Comparison of ENCODE assay signal across 22 mouse cellular contexts in genomic region chr2:120017599-120017998, GRCm38 (mm10). TPM values are rescaled to one million over a fixed set of nuclear protein-coding genes. Genes with fewer than 3 reads are reported as not detected.
DNase-seq lines count a peak whose midpoint lies in the region; ATAC-seq and TF ChIP-seq lines count a peak whose summit lies in the region.
"Had no signal": no experiment of that assay in that cellular context is flagged by ENCODE, and none has a peak within 500 bp of the region (broad histone marks: within the 10 kb centered on the region; RNA-seq: fewer than 3 reads in every experiment).

No protein-coding gene starts in this region.

- no peaks in the 10 kb centered on the region for H3K9me3 ChIP-seq in heart, embryonic 10.5 days
- H3K9me3 ChIP-seq in kidney, embryonic 15.5 days (replicated peaks) = no peaks in the 10 kb centered on the region
- no peaks in the 10 kb centered on the region for H3K9me3 ChIP-seq in lung, postnatal 0 days (ENCODE audit: low read length)
- H3K9me3 ChIP-seq in stomach, embryonic 16.5 days (replicated peaks; ENCODE audit: control insufficient read depth, low read length) = no peaks in the 10 kb centered on the region
- H3K9me3 ChIP-seq: embryonic facial prominence, embryonic 15.5 days; forebrain, embryonic 15.5 days; G1E; heart, embryonic 12.5 days; hindbrain, embryonic 10.5 days had no signal

- no peak overlapping the region for H3K27ac ChIP-seq in heart, embryonic 10.5 days
- H3K27ac ChIP-seq in kidney, embryonic 15.5 days = no peak overlapping the region
- H3K27ac ChIP-seq in lung, postnatal 0 days (ENCODE audit: low read length) = no peak overlapping the region
- peak overlapping the region; percentile 59; the same call in 1 of the 2 replicates for H3K27ac ChIP-seq in stomach, embryonic 16.5 days (ENCODE audit: low read length)
- H3K27ac ChIP-seq: embryonic facial prominence, embryonic 15.5 days; forebrain, embryonic 15.5 days; heart, adult 2 months; hindbrain, embryonic 10.5 days had no signal

- peaks cover 70% of the 10 kb centered on the region for H3K36me3 ChIP-seq in heart, embryonic 10.5 days
- peaks cover 92% of the 10 kb centered on the region for H3K36me3 ChIP-seq in kidney, embryonic 15.5 days
- H3K36me3 ChIP-seq in lung, postnatal 0 days (ENCODE audit: insufficient read depth, low read length) = peaks cover 32% of the 10 kb centered on the region
- peaks cover 9% of the 10 kb centered on the region for H3K36me3 ChIP-seq in stomach, embryonic 16.5 days (ENCODE audit: control insufficient read depth, insufficient read depth, low read length)

- peak; percentile 83 for DNase-seq in heart, adult 11 months
- no peak for DNase-seq in heart, embryonic 10.5 days (ENCODE audit: low spot score)
- peak; percentile 17 for DNase-seq in kidney, postnatal 14 days
- no peak for DNase-seq in lung, postnatal 0 days (ENCODE audit: low spot score)
- DNase-seq in lung, postnatal 4 days = no peak
- DNase-seq in layer of hippocampus, adult 8-10 months (ENCODE audit: low spot score in 2 of 2) = no peak
- DNase-seq: adrenal gland, adult 8-10 months; adrenal gland, postnatal 36 days; B cell, adult 2 months; cerebellum, adult 2 months; cerebellum, postnatal 10 days; embryo, embryonic 11 days; heart, adult 2 months had no signal

- no peak overlapping the region for H3K4me3 ChIP-seq in heart, embryonic 10.5 days
- no peak overlapping the region for H3K4me3 ChIP-seq in kidney, embryonic 15.5 days (replicated peaks)
- H3K4me3 ChIP-seq in lung, postnatal 0 days (ENCODE audit: low read depth, low read length) = no peak overlapping the region
- H3K4me3 ChIP-seq in stomach, embryonic 16.5 days (replicated peaks; ENCODE audit: low read length) = no peak overlapping the region
- H3K4me3 ChIP-seq: embryonic facial prominence, embryonic 15.5 days; erythroblast, embryonic 14.5 days; forebrain, embryonic 15.5 days; heart, adult 2 months; heart, embryonic 12.5 days; hindbrain, embryonic 10.5 days had no signal

- H3K4me2 ChIP-seq in kidney, embryonic 15.5 days = no peak overlapping the region
- no peak overlapping the region for H3K4me2 ChIP-seq in lung, postnatal 0 days (replicated peaks; ENCODE audit: low read depth, low read length)
- H3K4me2 ChIP-seq in stomach, embryonic 16.5 days (ENCODE audit: low read depth, low read length) = no peak overlapping the region
- H3K4me2 ChIP-seq: embryonic facial prominence, embryonic 15.5 days; forebrain, embryonic 15.5 days; heart, embryonic 12.5 days had no signal

- 90% methylated on average over 12 of the region's 12 CpGs for WGBS in heart, embryonic 10.5 days
- WGBS in kidney, embryonic 15.5 days = 84% methylated on average over 12 of the region's 12 CpGs
- 67% methylated on average over 12 of the region's 12 CpGs for WGBS in lung, postnatal 0 days
- 71% methylated on average over 12 of the region's 12 CpGs for WGBS in stomach, embryonic 16.5 days

- ATAC-seq in kidney, embryonic 15.5 days (replicated peaks; ENCODE audit: low FRiP score) = no peak
- peak; percentile 57 for ATAC-seq in lung, postnatal 0 days
- ATAC-seq in stomach, embryonic 16.5 days (ENCODE audit: insufficient read depth, low FRiP score) = peak; percentile 68; the same call in 1 of the 2 replicates
- ATAC-seq: CD4-positive, CD25-positive, alpha-beta regulatory T cell, adult 4 months; forebrain, embryonic 15.5 days had no signal

- no peak for TF ChIP-seq CTCF in lung, postnatal 0 days (IDR thresholded peaks at IDR 0.05)

- H3K4me1 ChIP-seq in heart, embryonic 10.5 days = peaks cover 7% of the 10 kb centered on the region
- no peaks in the 10 kb centered on the region for H3K4me1 ChIP-seq in kidney, embryonic 15.5 days
- no peaks in the 10 kb centered on the region for H3K4me1 ChIP-seq in lung, postnatal 0 days (ENCODE audit: insufficient read depth, low read depth, low read length)
- H3K4me1 ChIP-seq in stomach, embryonic 16.5 days (ENCODE audit: control insufficient read depth, insufficient read depth, low read length) = no peaks in the 10 kb centered on the region
- H3K4me1 ChIP-seq: embryonic facial prominence, embryonic 15.5 days; forebrain, embryonic 15.5 days; hindbrain, embryonic 10.5 days had no signal

- no peak for TF ChIP-seq EP300 in lung, postnatal 0 days (IDR thresholded peaks at IDR 0.05)

- H3K9ac ChIP-seq in kidney, embryonic 15.5 days = no peak overlapping the region
- H3K9ac ChIP-seq in lung, postnatal 0 days (replicated peaks; ENCODE audit: low read depth) = no peak overlapping the region
- H3K9ac ChIP-seq in stomach, embryonic 16.5 days (ENCODE audit: low read length) = no peak overlapping the region
- H3K9ac ChIP-seq: embryonic facial prominence, embryonic 15.5 days; forebrain, embryonic 15.5 days; heart, embryonic 12.5 days had no signal

- no peaks in the 10 kb centered on the region for H3K27me3 ChIP-seq in heart, embryonic 10.5 days (ENCODE audit: insufficient read depth, poor library complexity, severe bottlenecking)
- H3K27me3 ChIP-seq in kidney, embryonic 15.5 days = no peaks in the 10 kb centered on the region
- H3K27me3 ChIP-seq in lung, postnatal 0 days (replicated peaks; ENCODE audit: insufficient read depth, low read length) = no peaks in the 10 kb centered on the region
- no peaks in the 10 kb centered on the region for H3K27me3 ChIP-seq in stomach, embryonic 16.5 days (ENCODE audit: control insufficient read depth, insufficient read depth, low read length)
- H3K27me3 ChIP-seq: embryonic facial prominence, embryonic 15.5 days; forebrain, embryonic 15.5 days; heart, embryonic 12.5 days had no signal

RNA-seq across cellular contexts. Expression of gene Jmjd7, which starts 9.7 kb away (rescaled TPM):
- 16.8 and 17.6 TPM in 2 replicates for polyA plus RNA-seq in heart, embryonic 10.5 days (2016; fragmentation: Nextera tagmentation; extraction: Ambion mirVana)
- polyA plus RNA-seq in kidney, embryonic 15.5 days (2015; fragmentation: Nextera tagmentation; extraction: Ambion mirVana) = 19.4 and 21.9 TPM in 2 replicates
- polyA plus RNA-seq in lung, postnatal 0 days (2015; fragmentation: Nextera tagmentation; extraction: Ambion mirVana) = 18.1 and 22.6 TPM in 2 replicates
- polyA plus RNA-seq in stomach, embryonic 16.5 days (2015; fragmentation: Nextera tagmentation; extraction: Ambion mirVana) = 13.4 and 15.4 TPM in 2 replicates
- total RNA-seq in layer of hippocampus, adult 8-10 months (2022) = 1 to 10 TPM; 3.6 to 5.7 (median 4.2) TPM

RNA-seq across cellular contexts. Expression of gene Gm28042, which starts 9.7 kb away (rescaled TPM):
- 2.6 and 5.5 TPM in 2 replicates for polyA plus RNA-seq in heart, embryonic 10.5 days (2016; fragmentation: Nextera tagmentation; extraction: Ambion mirVana)
- 2.9 and 3.3 TPM in 2 replicates for polyA plus RNA-seq in kidney, embryonic 15.5 days (2015; fragmentation: Nextera tagmentation; extraction: Ambion mirVana)
- 0.69 and 0.70 TPM in 2 replicates for polyA plus RNA-seq in lung, postnatal 0 days (2015; fragmentation: Nextera tagmentation; extraction: Ambion mirVana)
- polyA plus RNA-seq in stomach, embryonic 16.5 days (2015; fragmentation: Nextera tagmentation; extraction: Ambion mirVana) = 2.4 and 5.1 TPM in 2 replicates
- 1 to 10 TPM; 1.9 to 7.8 (median 3.4) TPM for total RNA-seq in layer of hippocampus, adult 8-10 months (2022)

RNA-seq across cellular contexts. Expression of gene Pla2g4b, which starts 15.6 kb away (rescaled TPM):
- 2.6 TPM in 2 replicates for polyA plus RNA-seq in heart, embryonic 10.5 days (2016; fragmentation: Nextera tagmentation; extraction: Ambion mirVana)
- polyA plus RNA-seq in kidney, embryonic 15.5 days (2015; fragmentation: Nextera tagmentation; extraction: Ambion mirVana) = 1.8 and 2.6 TPM in 2 replicates
- polyA plus RNA-seq in lung, postnatal 0 days (2015; fragmentation: Nextera tagmentation; extraction: Ambion mirVana) = 0.18 and 0.92 TPM in 2 replicates
- 1.8 and 2.7 TPM in 2 replicates for polyA plus RNA-seq in stomach, embryonic 16.5 days (2015; fragmentation: Nextera tagmentation; extraction: Ambion mirVana)
- 1 to 10 TPM; 1.4 to 5.6 (median 3.5) TPM for total RNA-seq in layer of hippocampus, adult 8-10 months (2022)

RNA-seq across cellular contexts. Expression of gene Mapkbp1, which starts 45.1 kb away (rescaled TPM):
- 1.8 and 2.8 TPM in 2 replicates for polyA plus RNA-seq in heart, embryonic 10.5 days (2016; fragmentation: Nextera tagmentation; extraction: Ambion mirVana)
- polyA plus RNA-seq in kidney, embryonic 15.5 days (2015; fragmentation: Nextera tagmentation; extraction: Ambion mirVana) = 3.3 and 4.0 TPM in 2 replicates
- polyA plus RNA-seq in lung, postnatal 0 days (2015; fragmentation: Nextera tagmentation; extraction: Ambion mirVana) = 2.5 and 2.6 TPM in 2 replicates
- 2.6 and 3.4 TPM in 2 replicates for polyA plus RNA-seq in stomach, embryonic 16.5 days (2015; fragmentation: Nextera tagmentation; extraction: Ambion mirVana)
- 10 to 100 TPM; 38.0 to 56.3 (median 47.2) TPM for total RNA-seq in layer of hippocampus, adult 8-10 months (2022)

Comparison
In these comparisons a context has a peak if more than half of its experiments do, and no peak if none do; other contexts are left out.
1. DNase-seq: peak in heart, adult 11 months (single experiment) and kidney, postnatal 14 days (single experiment); none in heart, embryonic 10.5 days (single experiment), lung, postnatal 0 days (single experiment), lung, postnatal 4 days (0 of 2) and layer of hippocampus, adult 8-10 months (0 of 2).